In the genomic region with DNA sequence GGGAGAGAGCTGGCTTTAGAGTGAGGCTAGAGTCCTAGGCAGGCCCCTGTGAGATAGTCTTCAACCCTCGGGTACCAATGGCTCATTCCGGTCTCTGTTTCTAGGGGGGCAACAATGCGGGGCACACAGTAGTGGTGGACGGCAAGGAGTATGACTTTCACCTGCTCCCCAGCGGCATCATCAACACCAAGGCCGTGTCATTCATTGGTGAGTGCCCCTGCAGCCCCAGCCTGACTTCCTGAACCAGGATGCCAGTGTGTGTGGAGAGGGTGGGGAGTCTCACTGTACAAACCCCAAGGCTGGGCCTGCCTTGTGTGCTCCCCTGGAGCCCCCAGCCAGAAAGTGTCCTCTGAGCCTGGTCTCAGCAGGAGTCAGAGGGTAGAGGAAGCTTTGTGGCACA, we compare ENCODE assay signal across 1 mouse cellular context.
TF ChIP-seq lines count a peak whose summit lies in the region.

No protein-coding gene starts in this region.

TF ChIP-seq in MEL, 35 proteins besides CTCF, POLR2A, EP300 and RAD21:
- no peak for TF ChIP-seq POLR2AphosphoS5 (IDR thresholded peaks at IDR 0.05; ENCODE audit: borderline replicate concordance, low read depth, low read length)
- TF ChIP-seq ZC3H11A (IDR thresholded peaks at IDR 0.05; ENCODE audit: low read depth, low read length) = no peak
- TF ChIP-seq NRF1 (IDR thresholded peaks at IDR 0.05; ENCODE audit: insufficient read depth, low read depth, low read length, poor library complexity, severe bottlenecking) = no peak
